Mouse (Mus musculus) lung, embryonic 15.5 days (tissue): ENCODE data around the gene Rnase1. TPM values are rescaled to one million over a fixed set of nuclear protein-coding genes. Genes with fewer than 3 reads are reported as not detected.

Experiments
- ATAC-seq: fragments of 200-750 bp; cut with Nextera tagmentation; 2 replicates; pipeline ENCODE4 v1.8.0; 2017; ENCODE audit warnings: moderate number of reproducible peaks, borderline replicate concordance; ENCODE audit not compliant: low FRiP score, low TSS enrichment; ENCODE audit errors: extremely low read depth
- H3K27ac ChIP-seq: fragments of 300-500 bp; sonication (generic); 2 replicates; pipeline ENCODE4 v1.5.1; 2015; ENCODE audit warnings: moderate library complexity, mild to moderate bottlenecking, inconsistent platforms
- H3K27me3 ChIP-seq: fragments of 300-500 bp; sonication (generic); 2 replicates; pipeline ENCODE4 v1.6.1; 2015; ENCODE audit warnings: inconsistent platforms
- H3K36me3 ChIP-seq: fragments of 300-500 bp; sonication (generic); 2 replicates; pipeline ENCODE4 v1.6.1; 2015; ENCODE audit warnings: inconsistent platforms
- H3K4me1 ChIP-seq: fragments of 300-500 bp; sonication (generic); 2 replicates; pipeline ENCODE4 v1.6.1; 2015; ENCODE audit warnings: inconsistent platforms
- H3K4me2 ChIP-seq: fragments of 300-500 bp; sonication (generic); 2 replicates; pipeline ENCODE4 v1.6.1; 2015; ENCODE audit warnings: inconsistent platforms, mild to moderate bottlenecking, moderate library complexity
- H3K4me3 ChIP-seq: fragments of 300-500 bp; sonication (generic); 2 replicates; pipeline ENCODE4 v1.5.1; 2015; ENCODE audit warnings: mild to moderate bottlenecking, inconsistent platforms
- H3K9ac ChIP-seq: fragments of 300-500 bp; sonication (generic); 2 replicates; pipeline ENCODE4 v1.6.1; 2015; ENCODE audit warnings: inconsistent platforms
- H3K9me3 ChIP-seq: fragments of 300-500 bp; sonication (generic); 2 replicates; pipeline ENCODE4 v1.6.1; 2016; ENCODE audit warnings: inconsistent platforms
- WGBS: fragments of 180-500 bp; shearing (Covaris S2); methylation state at CpG from one replicate; pipeline ENCODE4 v1.1.7; 2015; 5-methylcytosine and 5-hydroxymethylcytosine counted together
- polyA plus RNA-seq: library from polyadenylated mRNA; unstranded; fragments of >200 nt; fragmentation: Nextera tagmentation; extraction: Ambion mirVana; gene quantifications from 2 replicates; pipeline ENCODE4 v1.2.1, GENCODE M21; 2015

The Rnase1 gene
- polyA plus RNA-seq, 1 experiment from 2014 or later = 0.30 TPM

DNA sequence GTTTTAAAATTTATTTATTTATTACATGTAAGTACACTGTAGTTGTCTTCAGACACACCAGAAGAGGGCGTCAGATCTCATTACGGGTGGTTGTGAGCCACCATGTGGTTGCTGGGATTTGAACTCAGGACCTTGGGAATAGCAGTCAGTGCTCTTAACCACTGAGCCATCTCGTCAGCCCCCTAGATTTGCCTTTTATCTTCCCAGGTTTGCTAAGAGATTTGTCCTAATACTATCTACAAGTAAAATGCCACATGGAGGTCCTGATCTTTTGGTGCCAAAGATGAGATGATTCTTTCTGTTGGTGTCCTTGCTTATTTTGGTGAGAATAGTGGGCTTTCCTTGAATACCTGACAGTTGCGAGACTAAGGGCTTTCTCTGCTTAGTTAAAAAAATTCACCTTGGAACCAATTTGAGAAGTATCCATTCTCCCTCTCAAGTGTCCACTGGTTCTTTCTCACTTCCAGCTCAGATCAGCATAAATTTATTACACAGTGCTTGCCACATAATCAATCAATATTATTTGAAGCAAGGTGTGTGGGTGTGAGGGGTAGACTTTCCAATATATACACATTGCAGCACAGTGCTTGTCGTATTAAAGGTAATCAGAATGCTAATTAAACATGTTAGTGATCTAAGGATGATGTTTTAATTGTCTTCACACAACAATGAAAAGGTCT lies 9.6 kb upstream of the Rnase1 start:
- Histone ChIP-seq H3K36me3 (no peaks in the 10 kb centered on the region), H3K9ac (no peak overlapping the region), H3K4me3 (no peak overlapping the region), H3K27ac (no peak overlapping the region), H3K4me2 (no peak overlapping the region), H3K27me3 (no peaks in the 10 kb centered on the region), H3K9me3 (no peaks in the 10 kb centered on the region), H3K4me1 (no peaks in the 10 kb centered on the region)
- WGBS = 75% methylated on average over 5 of the region's 5 CpGs
- ATAC-seq = no peak

DNA sequence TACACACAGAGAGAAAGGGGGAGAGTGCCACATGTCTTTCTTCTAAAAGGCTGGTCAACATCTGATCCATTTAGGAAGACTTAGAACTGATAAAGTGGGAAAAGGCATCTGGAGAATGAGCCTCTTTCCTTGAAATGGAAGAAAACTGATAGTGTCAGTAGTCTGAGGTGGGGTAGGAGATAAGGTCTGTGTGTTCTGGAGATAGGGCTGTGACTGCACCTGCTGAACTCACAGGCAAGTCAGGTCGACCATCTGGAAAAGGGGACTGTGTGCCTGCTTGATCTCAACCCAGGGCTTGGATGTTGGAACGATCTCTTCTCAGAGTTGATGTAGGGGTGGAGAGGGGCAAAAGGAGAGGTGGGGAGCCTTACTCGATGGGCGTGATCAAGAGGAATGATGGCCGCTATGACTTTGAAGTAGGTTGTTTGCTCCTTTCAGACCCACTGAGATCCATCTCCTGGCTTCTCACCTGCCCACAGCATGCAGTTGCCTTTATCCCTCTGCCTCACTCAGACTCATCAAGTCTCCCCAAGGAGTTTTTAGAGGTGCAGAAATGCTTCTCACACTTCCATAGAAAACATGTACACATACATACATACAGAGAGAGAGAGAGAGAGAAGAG lies 5.8 kb upstream of the Rnase1 start:
- no peak for ATAC-seq

DNA sequence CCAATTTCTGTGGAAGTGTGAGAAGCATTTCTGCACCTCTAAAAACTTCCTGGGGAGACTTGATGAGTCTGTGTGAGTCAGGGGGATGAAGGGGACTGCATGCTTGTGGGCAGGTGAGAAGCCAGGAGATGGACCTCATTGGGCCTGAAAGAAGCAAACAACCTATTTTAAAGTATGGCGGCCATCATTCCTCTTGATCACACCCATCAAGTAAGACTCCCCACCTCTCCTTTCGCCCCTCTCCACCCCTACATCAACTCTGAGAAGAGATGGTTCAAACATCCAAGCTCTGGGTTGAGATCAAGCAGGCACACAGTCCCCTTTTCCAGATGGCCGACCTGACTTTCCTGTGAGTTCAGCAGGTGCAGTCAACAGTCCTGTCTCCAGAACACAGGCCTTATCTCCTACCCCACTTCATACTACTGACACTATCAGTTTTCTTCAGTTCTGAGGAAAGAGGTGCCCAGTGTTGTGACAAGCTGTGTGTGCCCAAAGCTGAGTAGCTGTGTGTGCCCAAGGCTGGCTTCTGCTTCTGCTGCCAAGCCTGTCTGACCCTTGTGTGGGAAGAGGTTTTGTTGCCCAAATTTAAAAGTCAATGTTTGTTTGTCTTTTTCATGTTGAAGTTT lies 3.7 kb upstream of the Rnase1 start:
- 81% methylated on average over 3 of the region's 3 CpGs for WGBS
- no peak overlapping the region for H3K4me3 ChIP-seq

More for the DNA sequence above, 5.8 kb upstream of the Rnase1 start:
- Histone ChIP-seq H3K9ac (no peak overlapping the region), H3K9me3 (no peaks in the 10 kb centered on the region), H3K4me3 (no peak overlapping the region), H3K4me2 (no peak overlapping the region), H3K36me3 (no peaks in the 10 kb centered on the region), H3K27me3 (no peaks in the 10 kb centered on the region), H3K4me1 (no peaks in the 10 kb centered on the region), H3K27ac (no peak overlapping the region)
- 40% methylated on average over 5 of the region's 5 CpGs for WGBS

DNA sequence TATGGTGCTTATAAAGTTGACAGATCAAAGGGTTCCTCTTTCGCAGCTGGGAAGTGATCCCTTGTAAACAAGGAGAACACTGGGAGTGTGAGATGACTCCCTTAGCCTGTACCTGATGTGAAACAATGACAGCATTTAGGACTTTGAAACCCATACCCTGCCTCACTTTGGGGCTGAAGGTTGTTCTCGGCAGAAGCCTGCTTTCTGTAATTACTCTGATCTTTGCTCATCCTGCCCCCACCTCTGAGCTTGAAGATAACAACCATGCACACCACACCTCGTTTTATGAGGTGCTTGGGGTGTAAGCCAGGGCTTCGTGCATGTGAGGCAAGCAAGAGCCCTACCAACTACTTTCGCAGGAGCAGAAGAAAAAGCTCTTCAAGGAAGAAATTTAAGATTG lies 2.6 kb upstream of the Rnase1 start:
- Histone ChIP-seq H3K27ac (no peak overlapping the region), H3K4me3 (no peak overlapping the region), H3K27me3 (no peaks in the 10 kb centered on the region), H3K9ac (no peak overlapping the region), H3K4me1 (no peaks in the 10 kb centered on the region), H3K36me3 (no peaks in the 10 kb centered on the region), H3K4me2 (no peak overlapping the region), H3K9me3 (no peaks in the 10 kb centered on the region)
- no peak for ATAC-seq
- WGBS = 38% methylated on average over 5 of the region's 5 CpGs

More for the DNA sequence above, 3.7 kb upstream of the Rnase1 start:
- Histone ChIP-seq H3K27ac (no peak overlapping the region), H3K9me3 (no peaks in the 10 kb centered on the region), H3K4me2 (no peak overlapping the region), H3K36me3 (no peaks in the 10 kb centered on the region), H3K9ac (no peak overlapping the region), H3K4me1 (no peaks in the 10 kb centered on the region), H3K27me3 (no peaks in the 10 kb centered on the region)
- no peak for ATAC-seq

DNA sequence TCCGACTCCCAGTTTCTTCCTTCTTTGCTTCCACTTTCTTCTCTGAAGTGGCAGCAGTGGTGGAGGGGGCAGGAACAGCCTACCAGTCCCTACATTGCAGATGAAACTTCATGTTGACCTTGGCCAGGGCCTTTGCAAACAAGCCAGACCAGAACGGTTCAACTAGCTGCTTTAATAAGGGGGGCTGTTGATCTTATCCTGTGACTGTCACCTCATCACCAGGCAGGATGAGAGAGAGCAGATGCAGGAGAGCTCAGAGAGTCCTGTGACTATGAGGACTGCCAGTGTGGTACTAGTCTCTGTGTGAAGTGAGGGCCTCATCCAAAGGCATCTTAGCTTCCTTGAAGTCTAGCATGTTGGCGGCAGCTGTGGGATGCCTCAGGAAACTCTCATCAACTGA lies 1.4 kb upstream of the Rnase1 start:
- no peak overlapping the region for H3K27ac ChIP-seq
- no peaks in the 10 kb centered on the region for H3K36me3 ChIP-seq
- no peak overlapping the region for H3K4me2 ChIP-seq
- 50% methylated on average over 3 of the region's 3 CpGs for WGBS
- ATAC-seq = no peak
- H3K4me3 ChIP-seq = no peak overlapping the region
- H3K9me3 ChIP-seq = no peaks in the 10 kb centered on the region
- H3K27me3 ChIP-seq = no peaks in the 10 kb centered on the region
- no peak overlapping the region for H3K9ac ChIP-seq
- no peaks in the 10 kb centered on the region for H3K4me1 ChIP-seq

DNA sequence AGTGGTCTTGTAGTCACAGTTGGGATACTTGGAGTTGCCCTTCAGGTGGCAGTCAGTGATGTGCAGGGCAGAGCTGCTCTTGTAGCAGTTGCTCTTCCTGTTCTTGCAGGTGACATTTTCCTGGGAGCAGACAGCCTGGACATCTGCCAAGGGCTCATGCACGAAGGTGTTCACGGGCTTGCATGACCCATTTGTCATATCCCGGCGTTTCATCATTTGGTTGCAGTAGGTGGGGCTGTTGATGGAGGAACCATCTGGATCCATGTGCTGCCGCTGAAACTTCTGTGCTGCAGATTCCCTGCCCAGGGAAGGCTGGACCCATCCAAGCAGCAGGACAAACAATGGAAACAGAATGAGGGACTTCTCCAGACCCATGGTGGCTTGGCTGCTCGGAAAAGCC lies 1.1 kb downstream of the Rnase1 start:
- H3K9ac ChIP-seq = no peak overlapping the region
- H3K4me3 ChIP-seq = no peak overlapping the region
- whole genome bisulfite sequencing = 68% methylated on average over 6 of the region's 6 CpGs
- no peaks in the 10 kb centered on the region for H3K9me3 ChIP-seq
- no peak overlapping the region for H3K27ac ChIP-seq
- no peaks in the 10 kb centered on the region for H3K27me3 ChIP-seq
- no peak for ATAC-seq
- H3K4me1 ChIP-seq = no peaks in the 10 kb centered on the region
- H3K36me3 ChIP-seq = no peaks in the 10 kb centered on the region
- H3K4me2 ChIP-seq = no peak overlapping the region

DNA sequence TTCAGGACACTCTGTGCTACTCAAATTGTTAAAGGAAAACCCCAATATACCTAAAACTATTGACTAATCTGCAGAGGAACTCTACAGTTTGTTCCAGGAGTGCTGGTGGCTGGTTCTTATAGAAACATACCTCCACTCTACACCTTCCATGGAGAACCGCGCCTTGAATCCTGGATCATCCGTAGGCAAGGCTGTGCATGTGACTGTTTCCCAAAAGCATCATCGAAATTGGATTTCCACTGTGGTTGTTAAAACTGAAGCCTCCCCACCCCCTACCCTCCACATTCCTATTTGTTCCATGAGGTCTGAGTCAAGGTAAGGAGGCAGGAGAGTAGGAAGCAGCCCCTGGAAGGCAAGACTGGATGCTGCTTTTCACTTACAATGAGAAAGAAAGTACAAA lies 2.1 kb downstream of the Rnase1 start:
- Histone ChIP-seq H3K9ac (no peak overlapping the region), H3K36me3 (no peaks in the 10 kb centered on the region), H3K4me3 (no peak overlapping the region), H3K4me2 (no peak overlapping the region), H3K9me3 (no peaks in the 10 kb centered on the region), H3K4me1 (no peaks in the 10 kb centered on the region), H3K27ac (no peak overlapping the region), H3K27me3 (no peaks in the 10 kb centered on the region)
- 90% methylated on average over 4 of the region's 4 CpGs for WGBS
- ATAC-seq = no peak

DNA sequence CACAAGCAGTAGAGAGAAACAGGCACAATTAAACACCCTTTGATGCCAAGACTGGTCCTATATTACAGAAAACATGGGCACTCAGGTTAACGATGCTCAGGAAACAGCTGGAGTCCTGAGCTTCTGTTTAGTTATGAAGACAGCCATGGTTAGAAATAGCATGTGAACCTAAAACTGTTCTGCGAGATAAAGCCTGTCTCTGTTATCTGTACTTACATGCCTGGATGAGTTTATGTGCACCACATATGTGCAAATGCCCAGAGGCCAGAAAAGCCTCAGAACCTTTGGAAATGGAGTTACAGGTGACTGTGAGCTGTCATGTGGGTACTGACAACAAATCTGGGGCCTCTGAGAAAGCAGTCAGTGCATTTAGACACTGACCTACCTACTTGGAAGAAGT lies 2.6 kb downstream of the Rnase1 start:
- no peaks in the 10 kb centered on the region for H3K27me3 ChIP-seq
- no peaks in the 10 kb centered on the region for H3K36me3 ChIP-seq
- no peak overlapping the region for H3K4me3 ChIP-seq
- no peaks in the 10 kb centered on the region for H3K4me1 ChIP-seq
- 67% methylated on average over 2 of the region's 2 CpGs for WGBS
- H3K27ac ChIP-seq = no peak overlapping the region
- no peak for ATAC-seq
- H3K9ac ChIP-seq = no peak overlapping the region
- H3K9me3 ChIP-seq = no peaks in the 10 kb centered on the region
- H3K4me2 ChIP-seq = no peak overlapping the region

DNA sequence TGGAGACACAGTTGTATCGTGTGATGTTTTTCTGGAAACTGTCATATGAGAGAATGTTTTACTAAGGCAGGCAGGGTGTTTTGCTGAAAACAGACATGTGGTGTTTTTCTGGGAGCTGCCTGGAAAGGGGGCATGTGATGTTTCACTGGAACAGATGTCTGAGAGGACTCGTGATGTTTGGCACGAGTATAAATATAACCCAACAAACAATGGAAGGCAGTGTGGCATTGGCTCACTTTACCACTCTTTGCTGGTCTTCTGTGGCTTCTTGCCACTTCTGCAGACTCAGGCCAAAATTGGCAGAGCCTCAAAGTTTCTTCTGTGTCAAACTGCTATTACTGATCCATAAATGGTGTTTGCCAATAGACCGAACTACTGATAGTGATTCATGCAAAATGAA lies 3.3 kb downstream of the Rnase1 start:
- Histone ChIP-seq H3K27ac (no peak overlapping the region), H3K4me3 (no peak overlapping the region), H3K36me3 (no peaks in the 10 kb centered on the region), H3K9ac (no peak overlapping the region), H3K4me1 (no peaks in the 10 kb centered on the region), H3K4me2 (no peak overlapping the region), H3K9me3 (no peaks in the 10 kb centered on the region), H3K27me3 (no peaks in the 10 kb centered on the region)
- ATAC-seq = no peak
- 46% methylated on average over 4 of the region's 4 CpGs for WGBS

DNA sequence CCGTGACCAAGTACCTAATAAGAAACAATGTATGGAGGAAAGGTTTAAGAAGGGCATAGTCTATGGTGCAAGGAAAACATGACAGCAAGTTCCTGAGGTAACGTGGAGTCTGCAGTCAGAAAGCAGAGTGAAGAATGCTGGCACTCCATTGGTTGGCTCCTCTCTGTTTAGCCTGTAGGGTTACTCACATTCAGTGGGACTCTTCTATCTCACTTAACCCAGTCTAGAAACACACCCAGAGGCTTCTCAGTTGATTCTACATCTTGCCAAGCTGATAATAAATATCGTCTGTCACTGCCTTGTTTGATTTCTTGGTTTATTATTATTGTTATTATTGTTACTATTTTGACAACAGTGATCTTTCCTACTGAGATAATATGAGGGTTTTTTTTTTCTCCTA lies 4.0 kb downstream of the Rnase1 start:
- WGBS = 73% methylated on average over 3 of the region's 3 CpGs
- ATAC-seq = no peak
- Histone ChIP-seq H3K36me3 (no peaks in the 10 kb centered on the region), H3K9ac (no peak overlapping the region), H3K9me3 (no peaks in the 10 kb centered on the region), H3K27me3 (no peaks in the 10 kb centered on the region), H3K4me1 (no peaks in the 10 kb centered on the region), H3K4me3 (no peak overlapping the region), H3K4me2 (no peak overlapping the region), H3K27ac (no peak overlapping the region)

DNA sequence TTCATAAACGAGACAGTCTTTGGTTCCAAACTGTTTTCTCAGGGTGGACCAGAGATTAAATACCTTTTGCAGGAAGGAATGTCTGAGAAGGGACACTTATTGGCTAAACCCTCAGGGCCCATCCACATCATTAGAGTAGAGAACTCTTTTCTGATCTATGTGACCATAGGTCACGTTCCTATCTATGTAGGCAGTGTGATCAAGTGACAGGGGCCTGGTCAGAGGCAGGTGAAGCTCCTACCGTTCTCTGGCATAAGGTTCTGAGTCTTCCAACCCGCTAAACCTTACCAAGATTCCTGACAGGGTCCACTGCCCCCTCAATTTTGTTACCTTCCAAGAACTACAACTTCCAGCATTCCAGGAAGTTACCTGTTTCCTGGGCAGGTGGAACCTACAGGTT lies 4.5 kb downstream of the Rnase1 start:
- Histone ChIP-seq H3K9ac (no peak overlapping the region), H3K4me3 (no peak overlapping the region), H3K27ac (no peak overlapping the region), H3K27me3 (no peaks in the 10 kb centered on the region), H3K4me2 (no peak overlapping the region), H3K9me3 (no peaks in the 10 kb centered on the region), H3K4me1 (no peaks in the 10 kb centered on the region), H3K36me3 (no peaks in the 10 kb centered on the region)
- 84% methylated on average over 4 of the region's 4 CpGs for WGBS
- no peak for ATAC-seq

DNA sequence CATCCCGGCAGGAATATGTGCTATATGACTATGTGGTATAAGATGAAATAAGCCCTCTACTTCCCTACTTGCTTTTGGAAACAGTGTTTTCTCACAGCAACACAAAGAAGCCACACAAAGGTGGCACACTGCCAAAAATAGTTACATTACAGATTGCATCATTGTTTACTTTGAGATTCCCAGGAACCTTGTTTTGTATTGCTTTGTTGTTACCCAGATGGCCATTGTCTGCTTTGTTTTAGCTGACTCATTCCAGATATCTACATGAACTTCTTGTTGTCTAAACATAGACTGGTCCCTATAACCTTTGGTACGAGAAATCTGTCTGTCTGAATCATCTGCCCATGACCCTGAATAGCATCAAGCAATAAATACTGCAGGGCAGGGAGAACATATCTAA lies 6.2 kb downstream of the Rnase1 start:
- 62% methylated on average over 2 of the region's 2 CpGs for WGBS
- ATAC-seq = no peak
- H3K9ac ChIP-seq = no peak overlapping the region

More for the DNA sequence above, 6.2 kb downstream of the Rnase1 start:
- no peak overlapping the region for H3K4me2 ChIP-seq
- H3K4me3 ChIP-seq = no peak overlapping the region
- H3K9me3 ChIP-seq = no peaks in the 10 kb centered on the region
- H3K27me3 ChIP-seq = no peaks in the 10 kb centered on the region
- H3K27ac ChIP-seq = no peak overlapping the region
- H3K4me1 ChIP-seq = no peaks in the 10 kb centered on the region
- H3K36me3 ChIP-seq = no peaks in the 10 kb centered on the region
